Mouse (Mus musculus): ENCODE results near the gene Shb. TPM values are rescaled to one million over a fixed set of nuclear protein-coding genes. Genes with fewer than 3 reads are reported as not detected.
"Not testable (repeated sequence)": the region's sequence is repeated elsewhere in the genome, so short reads cannot be mapped to it uniquely, and the experiment has no call there.

Shb gene
- total and polyA plus RNA-seq, 2 experiments from 2014 or later: 7.4 to 54.8 TPM

DNA sequence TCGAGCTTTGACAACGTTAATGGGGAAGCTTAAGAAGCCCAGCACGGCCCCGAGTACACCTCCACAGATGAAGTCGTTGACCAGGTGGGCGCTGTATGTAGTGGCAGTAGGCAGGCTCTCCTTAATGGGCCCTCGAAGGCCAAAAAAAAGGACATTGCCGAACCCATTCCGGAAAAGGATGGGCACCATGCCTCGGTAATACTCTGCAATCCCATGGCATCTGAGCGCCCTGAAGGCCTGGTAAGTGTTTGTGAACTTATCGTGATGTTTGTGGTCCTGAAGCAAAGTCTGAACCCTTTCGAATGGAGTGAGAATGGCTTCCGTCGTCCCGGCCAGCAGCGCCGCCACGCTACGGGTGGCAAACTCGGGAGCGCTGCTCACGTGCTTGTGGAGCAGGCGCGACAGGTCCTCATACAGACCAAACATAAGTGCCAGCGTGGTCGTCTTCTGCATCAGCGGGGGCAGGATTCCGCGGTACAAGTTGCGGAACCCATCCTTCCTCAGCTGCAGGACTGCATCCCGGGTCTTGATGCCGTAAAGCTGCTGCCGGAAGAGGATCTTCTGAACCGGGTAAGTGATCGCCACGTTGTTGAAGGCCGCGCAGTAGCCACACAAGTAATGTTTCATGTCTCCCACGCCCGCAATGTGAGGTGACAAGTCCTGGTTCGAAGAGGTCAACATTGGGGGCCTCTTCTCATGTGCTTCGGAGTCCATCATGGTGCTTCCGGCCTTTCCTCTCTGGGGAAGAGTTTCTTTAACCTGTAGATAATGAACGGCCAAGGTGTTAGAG lies 132.7 kb downstream of the Shb start:
- H3K4me1 ChIP-seq (ENCODE audit: control insufficient read depth, insufficient read depth): peaks cover 16% of the 10 kb centered on the region; the same call in 1 of the 2 replicates
- DNase-seq (ENCODE audit: low spot score) (no peak), ATAC-seq (ENCODE audit: insufficient read depth, low read depth) (no peak)
- H3K27ac ChIP-seq (ENCODE audit: low read depth): no peak overlapping the region
- H3K9me3 ChIP-seq (replicated peaks; ENCODE audit: control insufficient read depth, low read length): no peaks in the 10 kb centered on the region
- H3K9ac ChIP-seq (replicated peaks; ENCODE audit: low read depth, low read length): no peak overlapping the region
- H3K4me2 ChIP-seq (ENCODE audit: low read depth, low read length): no peak overlapping the region
- no peaks in the 10 kb centered on the region for H3K27me3 ChIP-seq (ENCODE audit: control insufficient read depth, insufficient read depth, low read length)
- TF ChIP-seq EP300 (IDR thresholded peaks at IDR 0.05; ENCODE audit: low read depth): no peak
- no peak for TF ChIP-seq CTCF (IDR thresholded peaks at IDR 0.05; ENCODE audit: low read depth)
- no peak overlapping the region for H3K4me3 ChIP-seq (ENCODE audit: low read depth, low read length)
- H3K36me3 ChIP-seq (replicated peaks; ENCODE audit: control insufficient read depth, insufficient read depth, low read length): peaks cover 61% of the 10 kb centered on the region
- WGBS: 92% methylated on average over 45 of the region's 45 CpGs

DNA sequence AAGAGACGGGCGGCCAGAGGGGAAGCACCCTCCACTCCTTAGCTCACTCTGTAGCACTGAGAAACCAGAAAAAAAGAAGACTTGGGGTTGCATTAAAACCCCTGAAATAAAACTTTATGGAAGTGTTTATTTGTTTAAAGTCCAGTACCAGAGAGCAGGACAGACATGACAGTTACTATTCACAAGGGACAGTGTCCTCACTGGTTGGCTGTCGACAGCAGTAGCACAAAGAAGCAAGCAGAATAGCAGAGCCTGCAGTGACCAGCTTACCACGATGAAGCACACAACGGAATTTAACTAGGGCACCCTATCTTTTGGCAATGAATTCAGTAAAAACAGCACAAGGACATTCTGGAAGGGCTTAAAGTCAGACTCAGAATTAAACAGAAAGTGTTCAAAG lies 134.0 kb downstream of the Shb start:
- H3K4me3 ChIP-seq (ENCODE audit: low read depth, low read length); H3K9me3 ChIP-seq (replicated peaks; ENCODE audit: control insufficient read depth, low read length); H3K27me3 ChIP-seq (ENCODE audit: control insufficient read depth, insufficient read depth, low read length); ATAC-seq (ENCODE audit: insufficient read depth, low read depth); H3K4me2 ChIP-seq (ENCODE audit: low read depth, low read length); H3K9ac ChIP-seq (replicated peaks; ENCODE audit: low read depth, low read length); DNase-seq (ENCODE audit: low spot score): not testable (repeated sequence)
- WGBS: 59% methylated on average over 5 of the region's 5 CpGs
- Histone ChIP-seq H3K27ac (ENCODE audit: low read depth) (0 out of 2 replicates have a peak overlapping the region, but pooled peaks have one; percentile 36), H3K4me1 (ENCODE audit: control insufficient read depth, insufficient read depth) (peaks cover 11% of the 10 kb centered on the region; the same call in 1 of the 2 replicates), H3K36me3 (replicated peaks; ENCODE audit: control insufficient read depth, insufficient read depth, low read length) (peaks cover 49% of the 10 kb centered on the region)

DNA sequence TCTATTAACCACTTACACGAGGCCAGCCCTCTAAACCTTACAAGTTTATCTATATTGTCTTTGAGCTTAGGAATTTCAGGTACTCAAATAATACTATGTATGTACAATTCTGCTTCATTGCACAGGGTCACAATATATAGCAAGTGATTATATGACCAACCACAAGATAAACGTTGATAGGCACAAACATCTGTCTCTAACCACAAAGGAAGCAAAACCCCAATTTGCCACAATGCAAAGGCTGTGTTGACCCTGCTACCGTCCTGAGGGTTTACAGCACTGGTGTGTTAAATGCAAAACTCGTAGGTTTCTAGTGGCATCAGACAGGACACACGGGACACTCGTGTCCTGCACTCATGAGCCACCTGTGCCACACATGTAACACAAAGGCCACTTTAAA lies 136.1 kb downstream of the Shb start:
- not testable (repeated sequence) for H3K4me2 ChIP-seq (ENCODE audit: low read depth, low read length); DNase-seq (ENCODE audit: low spot score); H3K9ac ChIP-seq (replicated peaks; ENCODE audit: low read depth, low read length); H3K27ac ChIP-seq (ENCODE audit: low read depth); H3K27me3 ChIP-seq (ENCODE audit: control insufficient read depth, insufficient read depth, low read length); H3K4me3 ChIP-seq (ENCODE audit: low read depth, low read length); ATAC-seq (ENCODE audit: insufficient read depth, low read depth); H3K4me1 ChIP-seq (ENCODE audit: control insufficient read depth, insufficient read depth); H3K9me3 ChIP-seq (replicated peaks; ENCODE audit: control insufficient read depth, low read length)
- peaks cover 34% of the 10 kb centered on the region for H3K36me3 ChIP-seq (replicated peaks; ENCODE audit: control insufficient read depth, insufficient read depth, low read length)
- 78% methylated on average over 5 of the region's 6 CpGs for WGBS

DNA sequence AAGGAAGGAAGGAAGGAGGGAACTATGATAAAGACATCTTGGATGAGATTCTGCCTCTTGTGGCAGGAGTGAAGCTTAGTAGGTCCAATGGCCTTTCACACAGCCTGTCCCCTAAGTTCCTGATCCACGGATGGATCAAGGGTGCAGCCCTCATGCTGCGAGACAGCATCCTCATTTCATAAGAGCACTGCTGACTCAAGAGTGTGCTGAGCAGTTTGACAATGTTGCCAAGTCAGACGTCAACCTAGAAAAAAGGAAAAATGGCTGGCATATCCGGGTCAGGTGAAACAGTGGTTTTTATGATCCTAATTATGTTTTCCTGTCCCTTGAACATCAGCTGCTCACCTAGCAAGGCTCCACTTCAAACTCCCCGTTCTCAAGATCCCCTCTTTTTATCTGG lies 138.6 kb downstream of the Shb start:
- H3K4me3 ChIP-seq (ENCODE audit: low read depth, low read length): no peak overlapping the region
- H3K9ac ChIP-seq (replicated peaks; ENCODE audit: low read depth, low read length): no peak overlapping the region
- DNase-seq (ENCODE audit: low spot score): no peak
- no peak for ATAC-seq (ENCODE audit: insufficient read depth, low read depth)
- no peaks in the 10 kb centered on the region for H3K27me3 ChIP-seq (ENCODE audit: control insufficient read depth, insufficient read depth, low read length)
- no peak overlapping the region for H3K27ac ChIP-seq (ENCODE audit: low read depth)
- no peaks in the 10 kb centered on the region for H3K9me3 ChIP-seq (replicated peaks; ENCODE audit: control insufficient read depth, low read length)
- no peak overlapping the region for H3K4me2 ChIP-seq (ENCODE audit: low read depth, low read length)
- H3K4me1 ChIP-seq (ENCODE audit: control insufficient read depth, insufficient read depth): no peaks in the 10 kb centered on the region
- H3K36me3 ChIP-seq (replicated peaks; ENCODE audit: control insufficient read depth, insufficient read depth, low read length): peaks cover 10% of the 10 kb centered on the region; the same call in 1 of the 2 replicates
- TF ChIP-seq EP300 (IDR thresholded peaks at IDR 0.05; ENCODE audit: low read depth) (no peak), CTCF (IDR thresholded peaks at IDR 0.05; ENCODE audit: low read depth) (no peak)
- WGBS: 69% methylated on average over 5 of the region's 5 CpGs

DNA sequence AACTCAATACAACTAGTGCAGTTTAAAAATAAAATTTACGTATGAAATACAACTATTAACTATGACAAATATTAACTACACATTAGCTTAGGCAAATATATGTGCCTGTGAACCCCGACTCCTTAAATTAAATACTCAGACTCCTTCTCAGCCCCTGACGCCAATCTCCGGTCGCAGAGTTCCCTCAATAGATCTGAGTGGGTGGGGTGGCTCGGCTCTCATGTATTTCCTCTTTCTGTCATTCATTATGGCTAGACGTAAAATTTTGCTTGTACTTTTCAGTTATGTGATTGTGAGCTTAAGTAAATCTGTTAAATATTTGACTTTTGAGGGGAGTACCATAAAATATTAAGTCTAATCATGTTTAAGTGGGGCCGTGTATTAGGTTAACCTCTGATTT lies 139.3 kb downstream of the Shb start:
- H3K9me3 ChIP-seq (replicated peaks; ENCODE audit: control insufficient read depth, low read length): no peaks in the 10 kb centered on the region
- H3K36me3 ChIP-seq (replicated peaks; ENCODE audit: control insufficient read depth, insufficient read depth, low read length): 0 out of 2 replicates have a peak, but pooled peaks cover 4% of the 10 kb centered on the region
- no peak overlapping the region for H3K27ac ChIP-seq (ENCODE audit: low read depth)
- no peaks in the 10 kb centered on the region for H3K4me1 ChIP-seq (ENCODE audit: control insufficient read depth, insufficient read depth)
- 72% methylated on average over 8 of the region's 8 CpGs for WGBS
- H3K4me3 ChIP-seq (ENCODE audit: low read depth, low read length): no peak overlapping the region
- DNase-seq (ENCODE audit: low spot score) (no peak), ATAC-seq (ENCODE audit: insufficient read depth, low read depth) (no peak)
- no peak for TF ChIP-seq EP300 (IDR thresholded peaks at IDR 0.05; ENCODE audit: low read depth)
- no peak overlapping the region for H3K4me2 ChIP-seq (ENCODE audit: low read depth, low read length)
- no peaks in the 10 kb centered on the region for H3K27me3 ChIP-seq (ENCODE audit: control insufficient read depth, insufficient read depth, low read length)
- H3K9ac ChIP-seq (replicated peaks; ENCODE audit: low read depth, low read length): 0 out of 2 replicates have a peak overlapping the region, but pooled peaks have one; percentile 23

DNA sequence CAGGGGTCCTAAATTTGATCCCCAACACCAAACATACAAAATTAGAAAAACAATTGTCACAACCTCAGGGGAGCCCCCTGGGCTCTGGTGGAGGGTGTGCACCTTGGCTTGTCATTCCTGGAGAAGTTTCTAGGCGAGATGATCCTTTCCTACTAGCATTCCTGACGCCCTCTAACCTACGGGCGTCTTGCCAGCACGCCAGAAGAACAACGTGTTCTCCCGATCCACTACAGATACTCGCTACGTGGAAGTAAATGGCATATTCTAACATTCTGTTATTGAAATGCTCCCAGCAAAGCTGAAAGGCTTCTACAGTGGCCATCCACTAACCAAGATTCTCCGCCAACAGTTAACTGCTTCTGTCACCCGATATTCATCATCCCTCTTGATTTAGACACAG lies 139.7 kb downstream of the Shb start:
- TF ChIP-seq CTCF (IDR thresholded peaks at IDR 0.05; ENCODE audit: low read depth): no peak
- TF ChIP-seq EP300 (IDR thresholded peaks at IDR 0.05; ENCODE audit: low read depth): no peak
- H3K4me1 ChIP-seq (ENCODE audit: control insufficient read depth, insufficient read depth): no peaks in the 10 kb centered on the region
- ATAC-seq (ENCODE audit: insufficient read depth, low read depth) (peak; percentile 51; the same call in 1 of the 2 replicates), DNase-seq (ENCODE audit: low spot score) (peak; percentile 38)
- 0 out of 2 replicates have a peak, but pooled peaks cover under 1% of the 10 kb centered on the region for H3K36me3 ChIP-seq (replicated peaks; ENCODE audit: control insufficient read depth, insufficient read depth, low read length)
- H3K4me3 ChIP-seq (ENCODE audit: low read depth, low read length): no peak overlapping the region
- 0 out of 2 replicates have a peak overlapping the region, but pooled peaks have one; percentile 23 for H3K9ac ChIP-seq (replicated peaks; ENCODE audit: low read depth, low read length)
- H3K27me3 ChIP-seq (ENCODE audit: control insufficient read depth, insufficient read depth, low read length): no peaks in the 10 kb centered on the region
- H3K9me3 ChIP-seq (replicated peaks; ENCODE audit: control insufficient read depth, low read length): no peaks in the 10 kb centered on the region
- no peak overlapping the region for H3K4me2 ChIP-seq (ENCODE audit: low read depth, low read length)
- no peak overlapping the region for H3K27ac ChIP-seq (ENCODE audit: low read depth)
- WGBS: 35% methylated on average over 11 of the region's 11 CpGs

Measured in heart, postnatal 0 days (tissue).